Mouse (Mus musculus): ENCODE results near the gene Enho.

The Enho gene

GRCm38 (mm10) chr4:41663614-41664013 lies 23.5 kb upstream of the Enho start:
- DNase-seq (ENCODE audit: low read depth): no peak

DNA sequence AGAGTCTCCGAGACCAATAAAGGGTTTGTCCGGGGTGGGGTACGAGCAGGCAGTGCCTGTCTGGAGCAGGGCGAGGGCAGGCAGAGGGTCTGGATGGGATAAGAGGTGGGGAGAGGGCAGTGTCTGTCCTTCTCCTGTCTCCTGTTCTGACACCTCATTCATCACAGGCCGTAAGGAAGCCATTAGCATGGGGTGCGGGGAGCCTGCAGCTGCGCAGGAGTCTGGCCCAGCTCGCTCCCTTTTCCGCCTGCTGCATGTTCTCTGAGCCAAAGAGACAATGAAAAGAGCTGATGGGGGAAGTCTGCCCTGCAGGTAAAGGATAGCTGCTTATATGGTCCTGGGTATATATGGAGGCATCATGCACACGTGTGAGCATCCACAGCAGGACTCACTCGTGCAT lies 22.6 kb upstream of the Enho start:
- no peak for DNase-seq (ENCODE audit: low read depth)

DNA sequence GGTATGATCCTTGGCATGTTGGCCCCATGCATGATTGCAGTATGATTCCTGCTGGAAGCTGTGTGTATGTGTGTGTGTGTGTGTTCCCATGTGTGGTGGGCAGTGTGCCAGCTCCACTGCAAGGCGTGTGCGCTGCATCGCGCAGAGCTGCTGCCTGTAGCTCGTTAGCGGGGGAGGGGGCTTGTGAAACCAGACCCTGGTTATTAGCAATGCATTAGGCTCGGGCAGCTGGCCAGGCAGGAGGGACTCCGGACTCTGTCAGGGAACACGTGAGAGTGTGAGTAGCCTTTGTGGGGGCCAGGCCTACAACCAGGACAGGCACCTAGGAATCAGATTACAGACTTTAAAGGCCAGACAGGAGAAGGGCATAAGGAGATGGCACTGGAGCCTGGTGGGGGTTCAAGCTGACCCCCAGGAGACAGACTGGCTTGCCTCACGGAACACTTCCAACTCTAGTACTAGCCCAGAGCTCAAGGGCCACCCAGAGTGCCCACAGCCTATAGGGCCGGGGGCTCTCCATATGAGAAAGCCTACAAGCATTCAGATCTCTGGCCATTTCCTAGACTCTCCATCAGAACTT lies 20.8 kb upstream of the Enho start:
- DNase-seq (ENCODE audit: low read depth): no peak

DNA sequence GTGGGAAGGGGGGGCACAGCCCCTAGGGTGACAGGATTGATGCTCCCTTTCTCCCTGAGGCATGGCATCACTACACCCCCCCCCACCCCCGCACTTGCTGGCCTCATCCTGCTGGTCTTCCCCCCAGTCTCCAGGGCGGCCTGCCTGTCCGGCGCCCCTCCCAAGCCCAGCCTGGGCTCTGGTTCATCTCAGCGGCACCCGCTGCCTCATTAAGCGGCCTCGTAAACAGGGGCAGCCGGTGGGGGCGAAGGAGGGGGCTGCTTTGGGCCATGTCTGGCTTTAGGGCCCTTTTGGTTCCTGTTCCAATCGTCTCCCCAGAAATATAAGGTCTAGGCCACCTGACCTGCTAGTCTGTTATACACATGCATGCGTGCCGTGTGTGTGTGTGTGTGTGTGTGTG lies 19.4 kb upstream of the Enho start:
- DNase-seq (ENCODE audit: low read depth): no peak

- peak; percentile 12 for DNase-seq (ENCODE audit: low read depth)
Measured at GRCm38 (mm10) chr4:41658566-41659384, 18.7 kb upstream of the Enho start.

DNA sequence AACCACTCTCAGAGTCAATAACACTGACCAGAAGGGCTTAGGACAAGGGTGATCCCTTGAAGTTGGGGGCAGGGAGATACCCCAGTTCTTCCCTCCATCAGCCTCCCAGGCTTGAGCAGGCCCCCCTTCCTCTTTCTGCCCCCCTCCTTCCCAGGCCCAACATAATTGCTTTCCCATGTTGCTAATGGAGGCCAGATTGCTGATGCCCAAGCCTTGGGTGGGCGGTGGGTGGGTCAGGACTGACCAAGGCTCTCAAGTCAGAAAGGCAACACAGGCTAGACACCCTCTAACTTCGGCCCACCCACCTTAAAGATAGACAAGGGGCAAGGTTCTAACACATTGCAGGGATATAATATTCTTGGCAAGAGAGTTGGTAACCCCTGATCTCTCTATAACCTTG lies 15.4 kb upstream of the Enho start:
- DNase-seq (ENCODE audit: low read depth): no peak

GRCm38 (mm10) chr4:41654217-41654616 lies 14.1 kb upstream of the Enho start:
- DNase-seq (ENCODE audit: low read depth): peak; percentile 27

DNA sequence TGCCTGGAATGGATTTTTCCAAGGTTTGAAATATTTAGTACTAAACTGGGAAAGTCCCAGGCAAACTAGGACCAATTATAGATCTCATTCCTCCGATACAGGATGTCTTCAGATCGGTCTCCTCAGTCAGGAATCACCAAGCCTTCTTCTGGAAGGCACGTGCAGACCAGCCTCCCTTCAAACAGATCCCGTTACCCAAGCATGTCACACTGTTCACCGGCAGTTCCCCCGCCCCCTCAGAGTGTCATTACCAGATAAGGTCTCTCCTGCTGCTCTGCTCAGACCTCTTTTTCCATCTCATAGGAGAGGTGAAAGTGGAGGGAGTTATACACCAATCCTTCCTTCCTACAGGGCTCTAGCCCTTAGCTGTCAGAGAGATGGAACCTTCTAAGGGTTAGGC lies 13.6 kb upstream of the Enho start:
- DNase-seq (ENCODE audit: low read depth): no peak

DNA sequence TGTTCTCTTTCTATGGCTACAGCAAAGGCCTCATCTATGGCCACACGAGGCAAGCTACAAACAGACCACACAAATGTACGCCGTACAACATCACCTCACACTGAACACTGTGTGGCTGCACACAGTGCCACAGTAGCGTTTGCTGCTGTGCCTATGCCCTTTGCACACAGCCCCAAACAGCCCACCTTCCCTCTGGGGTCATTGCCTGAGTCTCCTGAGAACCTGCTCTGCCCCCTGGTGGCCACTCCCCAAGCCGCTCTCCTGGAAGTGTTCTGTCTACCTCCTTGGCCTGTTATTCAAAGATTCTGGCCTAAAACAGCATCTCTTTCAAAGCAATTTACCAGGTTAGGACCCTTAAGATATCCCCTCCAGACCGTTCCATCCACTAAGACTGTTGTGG lies 13.2 kb upstream of the Enho start:
- DNase-seq (ENCODE audit: low read depth): peak; percentile 68

- no peak for DNase-seq (ENCODE audit: low read depth)
Measured at GRCm38 (mm10) chr4:41648627-41649026, 8.5 kb upstream of the Enho start.

DNA sequence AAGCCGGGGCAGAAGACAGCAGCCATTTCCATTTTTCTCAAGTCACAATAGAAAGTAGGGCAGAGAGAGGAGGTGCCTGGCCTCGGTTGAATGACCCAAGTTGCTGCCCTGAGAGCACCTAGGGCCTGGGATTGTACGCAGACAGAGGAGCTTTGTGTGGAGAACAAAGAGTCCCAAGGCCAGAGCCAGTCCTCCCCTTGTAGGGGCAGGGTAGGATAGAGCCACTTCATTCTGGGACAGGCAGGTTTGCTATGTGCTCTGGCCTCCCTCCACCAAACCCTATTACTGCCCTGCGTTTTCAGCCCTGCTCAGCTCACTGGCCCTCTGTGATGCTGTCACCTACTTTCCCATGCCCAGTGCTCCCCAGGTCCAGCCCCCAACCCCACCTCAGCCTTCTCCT lies 8.0 kb upstream of the Enho start:
- no peak for DNase-seq (ENCODE audit: low read depth)

DNA sequence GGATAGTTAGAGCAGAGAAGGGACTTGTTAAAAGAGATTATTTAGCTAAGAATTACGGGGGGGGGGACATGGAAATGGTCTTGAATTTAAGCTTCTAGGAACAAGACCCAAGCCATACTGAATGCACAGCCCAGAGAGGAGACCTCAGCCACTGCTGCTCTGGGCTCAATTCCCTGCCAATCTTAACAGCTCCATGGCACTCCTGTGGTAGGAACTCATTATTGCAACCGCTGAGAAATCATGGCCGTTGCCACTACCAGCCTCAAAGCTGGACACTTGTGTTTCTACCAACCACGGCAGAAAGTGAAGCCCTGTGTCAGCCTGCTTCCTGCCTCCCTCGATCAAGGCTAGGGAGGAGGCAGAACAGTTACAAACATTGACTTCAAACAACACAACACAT lies 5.4 kb upstream of the Enho start:
- peak; percentile 24 for DNase-seq (ENCODE audit: low read depth)

DNA sequence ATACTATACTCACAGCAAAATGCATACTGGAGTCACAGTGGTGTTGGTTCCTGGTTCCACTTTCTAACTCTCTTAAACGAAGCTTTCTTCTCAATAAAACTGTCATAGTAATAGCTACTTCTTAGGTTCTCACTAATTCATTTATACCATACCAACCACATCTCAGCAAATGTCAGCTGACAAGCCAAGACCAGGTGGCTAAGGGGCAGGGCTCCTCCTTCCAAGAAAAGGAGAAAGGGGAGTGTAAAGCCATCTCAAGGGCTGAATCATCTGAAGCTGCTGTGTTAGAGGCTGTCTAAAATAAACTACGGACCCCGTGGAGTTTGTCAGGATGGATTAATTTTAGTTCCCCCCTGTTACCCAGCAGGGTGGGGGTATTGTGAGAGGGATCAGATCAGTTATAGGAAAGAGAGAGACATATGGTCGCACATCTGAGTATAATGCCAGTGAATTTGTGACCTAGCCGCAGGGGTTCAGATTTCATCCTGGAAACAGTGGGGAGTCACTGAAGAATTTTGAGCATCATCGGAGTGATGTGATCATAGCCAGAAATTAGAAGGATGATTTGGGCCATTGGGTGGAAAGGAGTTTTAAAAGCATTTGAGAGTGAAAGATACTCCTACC lies 1.2 kb upstream of the Enho start:
- DNase-seq (ENCODE audit: low read depth): no peak

DNA sequence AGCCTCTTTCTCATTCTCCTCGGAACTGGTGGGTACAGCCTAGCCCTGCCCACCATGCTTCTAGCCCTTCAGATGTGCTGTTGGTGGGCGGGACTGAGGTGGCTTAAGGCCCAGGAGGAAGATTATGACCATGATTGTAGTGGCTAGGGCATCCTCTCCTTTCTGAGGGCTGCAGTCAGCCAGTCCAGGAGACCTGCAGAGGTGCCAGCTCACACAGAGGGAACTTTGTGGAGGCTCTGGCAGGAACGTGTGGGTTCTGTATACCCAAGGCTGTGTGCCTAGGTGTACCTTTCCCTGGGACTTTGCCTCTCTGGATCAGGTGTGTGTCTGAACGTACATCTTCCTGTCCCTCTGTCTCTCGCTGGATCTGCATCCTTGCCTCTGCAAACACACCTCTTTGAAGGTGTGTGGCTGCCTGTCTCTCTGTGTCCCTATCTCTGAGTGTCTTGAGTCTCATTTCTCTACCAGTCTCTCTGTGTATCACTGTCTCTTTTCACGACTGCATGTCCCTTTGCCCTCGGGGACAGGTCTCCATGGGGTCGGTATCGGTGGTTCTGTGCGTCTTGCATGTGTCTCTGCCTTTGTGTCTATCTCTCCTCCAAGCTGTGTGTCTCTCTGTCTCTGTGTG lies 796 bp downstream of the Enho start:
- DNase-seq (ENCODE audit: low read depth): peak; percentile 41

- DNase-seq (ENCODE audit: low read depth): peak; percentile 4
Measured at GRCm38 (mm10) chr4:41638828-41639213, 1.3 kb downstream of the Enho start.

- DNase-seq (ENCODE audit: low read depth): no peak
Measured at GRCm38 (mm10) chr4:41638186-41638731, 1.9 kb downstream of the Enho start.

DNA sequence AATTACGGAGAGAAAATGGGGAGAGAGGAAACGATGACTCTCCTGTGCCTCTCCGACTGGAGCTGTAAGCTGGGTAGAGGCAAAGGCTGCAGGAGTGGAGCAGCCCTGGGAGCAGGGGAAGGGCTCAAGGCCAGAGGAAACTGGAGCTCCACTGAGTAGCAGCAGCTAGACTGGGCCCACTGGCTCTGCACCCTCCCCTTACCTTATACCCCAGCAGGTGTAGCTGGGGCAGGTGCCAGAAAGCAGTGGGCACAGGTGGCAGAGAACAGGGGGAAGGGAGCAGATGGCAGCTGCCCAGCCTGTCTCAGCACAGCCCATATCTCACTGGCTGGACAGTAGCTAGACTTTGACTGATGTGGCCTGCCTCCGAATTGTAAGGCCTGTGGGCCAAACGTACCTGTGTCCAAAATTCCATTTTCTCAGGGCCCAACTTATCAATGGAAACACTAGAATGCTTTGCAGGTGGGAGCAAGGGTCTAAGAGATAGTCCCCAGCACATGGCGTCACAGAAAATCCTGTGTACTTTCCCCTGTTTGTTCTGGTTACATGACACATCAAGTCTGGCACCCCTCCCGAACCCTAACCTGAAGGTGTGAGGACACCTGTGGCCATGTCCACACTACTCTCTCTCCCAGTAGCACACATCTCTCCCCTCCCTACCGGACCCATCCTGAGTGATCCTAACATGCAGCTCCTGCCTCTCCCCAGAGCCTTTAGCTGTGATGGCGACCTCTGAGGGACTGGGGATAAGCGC lies 3.1 kb downstream of the Enho start:
- DNase-seq (ENCODE audit: low read depth): no peak

- no peak for DNase-seq (ENCODE audit: low read depth)
Measured at GRCm38 (mm10) chr4:41636366-41636765, 3.8 kb downstream of the Enho start.

GRCm38 (mm10) chr4:41635906-41636305 lies 4.2 kb downstream of the Enho start:
- no peak for DNase-seq (ENCODE audit: low read depth)

DNA sequence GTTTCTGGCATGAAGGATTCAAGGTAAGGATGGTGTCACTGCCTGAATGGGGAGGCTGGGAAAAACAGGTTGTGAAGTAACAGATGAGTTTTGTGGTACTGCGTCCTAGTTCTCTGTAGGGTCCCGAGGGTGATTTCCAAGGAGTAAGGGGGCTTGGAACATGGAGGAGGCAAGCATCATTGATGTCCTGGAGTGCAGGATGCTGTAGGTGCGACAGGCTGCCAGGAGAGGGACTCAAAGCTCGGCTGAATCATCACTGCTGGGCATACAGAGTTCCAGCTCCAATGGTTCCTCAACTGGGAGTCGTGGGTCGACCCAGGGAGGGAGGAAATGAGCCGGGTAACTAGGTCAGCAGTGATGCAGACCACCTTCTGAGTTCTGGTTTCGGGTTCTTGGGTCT lies 4.9 kb downstream of the Enho start:
- no peak for DNase-seq (ENCODE audit: low read depth)

DNA sequence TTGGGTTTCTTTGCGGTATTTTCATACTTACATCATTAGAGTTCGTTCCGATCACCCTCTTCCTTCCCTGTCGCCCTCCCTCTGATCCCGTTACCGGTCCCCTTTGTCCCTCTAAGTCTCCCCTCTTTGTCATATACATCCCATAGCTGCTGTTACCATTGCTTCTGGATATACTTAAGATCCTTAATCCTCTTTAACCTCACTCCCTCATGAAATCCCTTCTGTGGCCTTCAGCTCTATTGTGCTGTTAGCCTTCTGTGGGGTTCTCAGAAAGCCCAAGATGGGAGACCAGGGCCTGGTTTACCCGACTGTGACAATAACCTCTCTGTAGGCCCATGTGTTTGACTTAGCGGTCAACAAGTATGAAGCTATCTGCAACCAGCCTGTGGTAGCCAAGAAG lies 5.5 kb downstream of the Enho start:
- DNase-seq (ENCODE audit: low read depth): no peak

GRCm38 (mm10) chr4:41633001-41633400 lies 7.1 kb downstream of the Enho start:
- no peak for DNase-seq (ENCODE audit: low read depth)

All from induced T-regulatory cell, adult 2 months (primary cell).